Comparison of ENCODE assay signal across 1 mouse cellular context in genomic region chr2:38992004-38992403, GRCm38 (mm10).
TF ChIP-seq lines count a peak whose summit lies in the region.

No protein-coding gene starts in this region.

TF ChIP-seq in MEL, 35 proteins besides CTCF, POLR2A, EP300 and RAD21:
- TF ChIP-seq TAL1 (IDR thresholded peaks at IDR 0.05; ENCODE audit: low read length) (no peak), TCF12 (IDR thresholded peaks at IDR 0.05; ENCODE audit: low read depth, low read length) (peak; percentile 63; the same call in 1 of the 2 replicates), BHLHE40 (IDR thresholded peaks at IDR 0.05; ENCODE audit: borderline replicate concordance, low read depth, low read length) (no peak), MAX (IDR thresholded peaks at IDR 0.05; ENCODE audit: low read length) (no peak), ZMIZ1 (IDR thresholded peaks at IDR 0.05; ENCODE audit: low read depth, low read length) (no peak)
